Mouse (Mus musculus): Measurements from ENCODE around the gene Mad2l2.
A peak's percentile ranks its signal among the peaks of the same experiment; 100 is the strongest.
"Not testable (repeated sequence)": the region's sequence is repeated elsewhere in the genome, so short reads cannot be mapped to it uniquely, and the experiment has no call there.

The Mad2l2 gene

GRCm38 (mm10) chr4:148107621-148108291 lies 22.4 kb upstream of the Mad2l2 start:
- DNase-seq (ENCODE audit: low read depth, low spot score) = no peak

DNA sequence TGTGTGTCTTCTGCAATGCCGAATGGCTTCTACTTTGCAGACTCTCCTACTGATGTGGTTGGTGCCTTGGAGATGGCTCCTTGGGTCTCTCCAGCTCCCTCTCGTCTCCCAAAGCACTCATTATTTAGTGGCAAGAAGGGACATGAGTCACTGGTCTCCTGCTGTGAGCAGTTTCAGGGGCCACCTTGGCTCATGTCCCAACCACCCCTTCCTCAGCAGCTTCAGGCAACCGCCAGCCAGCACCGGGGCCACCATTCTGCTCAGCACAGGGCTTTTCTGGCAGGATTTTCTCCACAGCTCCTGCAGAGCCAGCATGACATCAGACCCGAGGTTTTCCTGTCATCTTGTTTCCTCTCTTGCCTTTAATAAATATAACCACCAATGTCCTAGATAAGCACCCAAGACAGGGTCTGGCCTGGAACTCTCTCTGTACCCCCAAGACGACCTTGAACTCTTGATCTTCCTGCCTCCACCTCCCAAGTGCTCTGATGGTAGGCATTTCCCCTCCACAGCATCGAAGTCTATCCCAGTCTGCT lies 21.6 kb upstream of the Mad2l2 start:
- DNase-seq (ENCODE audit: low read depth, low spot score) = no peak

- no peak for DNase-seq (ENCODE audit: low read depth, low spot score)
Measured at GRCm38 (mm10) chr4:148109215-148109614, 21.0 kb upstream of the Mad2l2 start.

- no peak for DNase-seq (ENCODE audit: low read depth, low spot score)
Measured at GRCm38 (mm10) chr4:148112519-148112918, 17.7 kb upstream of the Mad2l2 start.

DNA sequence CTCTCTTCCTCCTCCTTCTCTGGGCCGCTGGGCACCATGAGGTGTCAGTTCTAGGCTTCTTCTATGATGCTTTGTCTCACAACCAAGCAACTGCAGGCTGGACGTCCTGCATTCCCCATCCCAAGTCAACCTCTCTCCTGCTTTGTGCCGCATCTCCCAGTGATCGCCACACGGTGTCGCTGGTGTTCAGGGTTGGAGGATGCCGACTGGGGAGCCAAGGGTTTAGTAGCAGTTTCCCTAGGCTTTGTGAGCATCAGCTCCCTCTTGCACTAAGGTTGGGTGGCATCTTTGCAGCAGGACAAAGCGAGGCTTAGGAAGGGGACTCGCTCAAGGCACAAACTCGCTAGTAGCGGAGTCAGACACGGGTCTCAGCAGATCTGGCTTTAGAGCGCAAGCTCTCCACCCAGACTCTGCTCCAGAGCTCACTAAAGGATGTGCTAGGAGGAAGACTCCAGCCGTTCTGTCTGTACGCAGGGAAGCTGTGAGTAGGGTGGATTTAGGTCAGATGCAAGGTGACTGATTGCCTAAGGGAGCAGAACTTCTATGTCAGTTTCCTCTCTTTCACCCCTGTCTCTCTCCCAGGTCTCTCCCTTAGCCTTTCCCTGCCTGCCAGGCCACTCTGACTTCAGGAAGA lies 15.3 kb upstream of the Mad2l2 start:
- DNase-seq (ENCODE audit: low read depth, low spot score) = peak; percentile 87

DNA sequence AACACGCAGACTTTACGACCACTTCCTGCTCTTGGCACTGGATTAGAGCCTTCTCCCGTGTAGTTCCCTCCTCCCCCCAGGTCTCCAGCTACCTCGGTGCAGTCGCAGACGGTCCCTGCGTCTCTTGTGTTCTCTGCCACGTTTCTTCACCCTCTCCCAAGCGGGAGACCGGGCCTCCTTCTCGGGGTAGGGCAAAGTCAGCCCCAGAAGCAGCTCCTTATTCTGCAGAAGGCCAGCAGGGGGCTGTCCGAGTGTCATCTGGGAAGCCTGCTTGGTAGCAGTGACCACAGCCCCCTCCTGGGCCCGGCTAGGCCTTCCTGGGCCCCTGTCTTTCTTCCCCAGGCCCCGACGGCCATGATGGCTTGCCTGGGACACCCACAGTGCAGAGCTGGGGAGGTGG lies 14.7 kb upstream of the Mad2l2 start:
- DNase-seq (ENCODE audit: low read depth, low spot score) = peak; percentile 52

- DNase-seq (ENCODE audit: low read depth, low spot score) = no peak
Measured at GRCm38 (mm10) chr4:148116657-148117056, 13.5 kb upstream of the Mad2l2 start.

DNA sequence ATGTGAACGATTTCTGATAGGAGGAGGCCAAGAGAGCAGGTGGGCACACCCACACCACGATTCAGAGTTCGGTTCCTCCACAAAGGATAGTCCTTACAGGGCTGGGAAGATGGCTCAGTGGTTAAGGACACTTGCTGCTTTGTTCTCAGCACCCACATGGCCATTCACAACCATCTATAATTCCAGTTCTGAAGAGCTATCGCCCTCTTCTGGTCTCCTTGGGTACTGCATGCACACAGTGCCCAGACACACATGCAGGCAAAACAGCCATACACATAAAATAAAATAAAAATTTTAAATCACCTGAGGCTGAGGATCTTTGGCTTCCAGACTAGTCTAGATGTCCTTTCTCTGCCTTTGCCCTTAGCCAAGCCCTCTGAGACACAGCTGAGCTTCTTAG lies 12.8 kb upstream of the Mad2l2 start:
- no peak for DNase-seq (ENCODE audit: low read depth, low spot score)

DNA sequence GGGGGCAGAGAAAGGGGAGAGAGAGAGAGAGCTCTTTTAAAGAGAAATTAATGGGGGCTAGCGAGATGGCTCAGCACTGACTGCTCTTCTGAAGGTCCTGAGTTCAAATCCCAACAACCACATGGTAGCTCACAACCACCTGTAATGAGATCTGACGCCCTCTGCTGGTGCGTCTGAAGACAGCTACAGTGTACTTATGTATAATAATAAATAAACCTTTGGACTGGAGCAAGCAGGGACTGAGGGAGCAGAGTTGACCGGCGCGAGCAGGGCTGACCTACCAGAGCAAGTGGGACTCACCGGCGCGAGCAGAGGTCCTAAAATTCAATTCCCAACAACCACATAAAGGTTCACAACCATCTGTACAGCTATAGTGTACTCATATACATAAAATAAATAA lies 10.6 kb upstream of the Mad2l2 start:
- not testable (repeated sequence) for DNase-seq (ENCODE audit: low read depth, low spot score)

- no peak for DNase-seq (ENCODE audit: low read depth, low spot score)
Measured at GRCm38 (mm10) chr4:148120555-148120954, 9.6 kb upstream of the Mad2l2 start.

DNA sequence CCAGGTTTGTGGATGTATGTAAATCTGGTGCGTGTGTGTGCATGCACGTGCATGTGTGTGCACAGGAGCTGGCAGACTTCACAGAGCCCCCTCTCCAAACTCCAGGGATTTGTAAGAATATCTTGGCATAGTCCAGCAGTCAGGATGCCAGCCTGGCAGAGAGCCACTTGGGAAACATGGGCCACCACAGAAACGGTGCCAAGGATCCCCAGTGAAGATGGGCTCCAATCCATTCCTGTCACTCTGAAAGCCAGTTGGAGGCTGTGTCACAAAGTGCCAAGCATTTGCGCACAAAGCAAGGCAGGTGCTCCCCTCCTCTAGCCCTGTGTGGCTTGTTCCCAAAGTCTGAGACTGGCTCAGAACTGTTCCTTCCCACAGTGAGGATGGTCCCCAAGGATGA lies 8.8 kb upstream of the Mad2l2 start:
- DNase-seq (ENCODE audit: low read depth, low spot score) = no peak

- DNase-seq (ENCODE audit: low read depth, low spot score) = peak; percentile 83
Measured at GRCm38 (mm10) chr4:148121982-148122693, 8.0 kb upstream of the Mad2l2 start.

DNA sequence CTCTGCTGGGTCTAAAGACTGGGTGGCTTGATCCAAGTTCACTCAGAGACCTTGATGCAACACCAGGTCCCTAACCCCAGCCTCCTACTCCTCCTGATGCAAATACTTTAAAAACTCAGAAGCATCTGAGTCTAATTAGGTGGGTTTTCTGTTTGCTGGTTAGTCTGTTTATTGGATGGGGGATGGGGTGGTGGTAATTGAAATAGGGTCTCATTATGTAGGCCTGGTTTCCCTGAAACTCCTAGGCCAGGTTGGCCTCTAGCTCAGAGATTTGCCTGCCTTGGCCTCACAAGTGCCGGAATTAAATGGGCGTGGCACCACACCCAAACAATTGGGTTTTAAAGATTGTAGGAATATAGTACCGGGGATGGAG lies 7.5 kb upstream of the Mad2l2 start:
- no peak for DNase-seq (ENCODE audit: low read depth, low spot score)

DNA sequence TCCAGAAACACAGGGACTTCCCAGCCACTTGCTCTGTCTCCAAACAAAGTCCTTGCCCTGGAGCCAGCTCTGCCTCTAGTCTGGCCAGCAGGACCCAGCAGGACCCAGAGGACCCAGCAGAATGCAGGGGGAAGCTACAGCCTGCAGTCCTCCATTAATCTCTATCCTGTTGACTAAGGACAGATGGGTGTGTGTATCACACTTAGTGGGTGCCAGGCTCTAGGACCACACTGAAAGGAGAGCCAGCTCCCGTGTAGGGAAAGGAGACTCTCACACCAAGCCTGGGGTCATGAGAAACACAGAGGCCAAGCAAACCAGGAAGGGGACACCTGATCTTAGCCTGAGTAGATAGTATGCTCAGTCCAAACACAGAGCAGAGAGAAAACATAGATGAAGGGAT lies 1.9 kb upstream of the Mad2l2 start:
- DNase-seq (ENCODE audit: low read depth, low spot score) = no peak

DNA sequence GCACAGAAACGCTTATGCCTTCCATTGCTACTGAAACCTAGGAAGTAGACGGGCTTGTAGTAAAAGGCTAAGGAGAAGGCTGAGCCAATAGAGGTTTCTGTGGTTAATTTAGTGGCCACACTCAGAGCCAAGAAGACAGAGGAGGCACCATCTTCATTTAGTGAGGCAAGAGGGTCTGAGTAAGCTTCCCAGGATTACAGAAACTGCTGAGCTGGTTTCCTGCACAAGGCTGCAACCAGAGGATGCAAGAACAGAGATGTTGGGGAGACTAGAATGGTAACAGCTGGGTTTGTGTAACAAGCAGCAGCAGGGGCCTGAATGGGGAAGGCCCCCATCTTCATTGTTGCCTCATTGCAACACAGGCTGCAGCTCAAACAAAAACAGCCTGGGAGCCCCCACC lies 1.5 kb upstream of the Mad2l2 start:
- DNase-seq (ENCODE audit: low read depth, low spot score) = no peak

- DNase-seq (ENCODE audit: low read depth, low spot score) = peak; percentile 77
Measured at GRCm38 (mm10) chr4:148130561-148131413, 603 bp downstream of the Mad2l2 start, which contains the start of gene Draxin. Gene Draxin, minus strand, starts transcription at chr4:148130698.

GRCm38 (mm10) chr4:148131497-148132081 lies 1.4 kb downstream of the Mad2l2 start:
- peak; percentile 60 for DNase-seq (ENCODE audit: low read depth, low spot score)

DNA sequence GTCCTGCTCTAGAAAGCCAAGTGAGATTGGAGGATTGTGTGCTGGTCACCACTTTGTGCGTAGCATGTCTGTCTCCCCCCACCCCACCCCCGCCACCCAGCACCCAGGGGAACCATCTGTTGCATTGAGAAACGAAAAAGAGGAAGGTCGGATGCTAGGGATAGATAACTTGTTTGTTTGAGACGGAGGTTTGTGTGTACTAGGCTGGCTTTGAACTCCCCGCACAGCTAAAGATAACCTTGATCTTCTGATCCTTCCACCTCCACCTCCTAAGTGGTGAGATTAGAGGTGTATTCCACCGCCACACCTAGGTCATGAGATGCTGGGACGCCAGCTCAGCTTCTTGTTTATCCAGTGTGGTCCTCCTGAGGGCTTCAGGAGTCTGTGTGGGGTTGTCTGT lies 4.8 kb downstream of the Mad2l2 start:
- no peak for DNase-seq (ENCODE audit: low read depth, low spot score)

DNA sequence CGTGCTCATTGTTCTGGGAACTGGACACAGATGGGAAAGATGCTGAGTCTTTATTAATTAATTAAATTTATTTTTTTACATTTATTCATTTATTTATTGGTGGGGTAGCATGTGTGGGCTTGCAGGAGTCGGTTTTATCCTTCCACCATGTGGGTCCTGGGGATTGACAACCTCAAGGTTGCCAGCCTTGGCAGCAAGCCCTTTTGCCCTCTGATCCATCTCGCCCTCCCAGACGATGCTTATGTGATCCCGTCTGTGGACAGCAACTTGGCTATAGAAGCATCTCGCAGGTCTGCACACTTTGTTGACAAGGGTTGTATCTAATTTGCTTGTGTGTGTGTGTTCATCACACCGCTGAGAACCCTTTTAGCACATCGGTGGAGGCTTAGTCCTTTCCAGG lies 7.3 kb downstream of the Mad2l2 start:
- DNase-seq (ENCODE audit: low read depth, low spot score) = no peak

DNA sequence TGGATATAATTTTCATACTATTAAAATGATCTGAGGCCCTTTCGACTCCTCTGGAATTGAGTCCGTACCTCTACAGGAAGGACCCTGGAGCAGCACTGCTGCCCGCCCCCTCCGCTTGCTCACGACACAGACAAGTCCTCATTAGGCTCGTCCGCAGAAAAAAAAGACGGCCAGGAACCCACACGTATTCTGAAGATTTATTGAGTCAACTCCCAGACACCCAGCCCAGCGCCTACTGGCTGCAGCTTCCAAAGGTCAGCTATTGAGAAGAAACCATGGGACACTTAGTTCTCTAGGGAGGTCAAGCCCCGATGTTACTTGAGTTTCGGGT lies 9.5 kb downstream of the Mad2l2 start:
- DNase-seq (ENCODE audit: low read depth, low spot score) = no peak
